In the genomic region with DNA sequence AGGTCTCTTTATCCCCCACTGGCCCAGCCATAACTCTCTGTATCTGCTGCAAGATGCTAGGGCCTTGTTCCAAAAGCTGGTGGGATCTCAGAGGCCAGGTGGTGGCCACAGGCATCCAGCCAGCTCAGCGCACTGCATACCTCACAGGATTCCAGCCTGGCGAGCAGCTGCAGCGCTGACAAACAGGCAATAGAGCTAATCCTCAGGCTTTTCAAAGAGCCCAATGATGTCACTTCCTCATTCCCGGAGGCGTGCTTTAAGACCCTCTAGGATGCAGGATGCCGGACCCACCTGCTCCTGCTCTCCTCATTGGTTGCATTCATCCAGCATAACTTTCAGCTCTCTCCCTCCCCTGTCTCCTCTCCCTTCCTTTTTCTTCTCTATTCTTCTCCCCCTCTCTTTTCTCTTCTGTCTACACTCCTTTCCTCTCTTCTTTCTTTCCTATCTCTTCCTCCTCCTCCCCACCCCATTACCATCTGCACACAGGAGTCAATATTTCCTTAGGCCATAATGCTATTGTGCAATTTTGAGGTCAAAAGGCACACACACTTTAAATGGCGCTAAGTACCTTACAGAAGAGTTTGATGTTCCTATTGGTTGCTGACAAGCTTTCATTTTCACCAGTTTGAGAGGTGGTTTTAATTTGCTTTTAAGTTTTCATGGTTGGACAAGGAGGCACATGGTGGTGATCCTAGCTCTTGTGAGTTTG, we compare ENCODE assay signal across 8 mouse cellular contexts. TPM values are rescaled to one million over a fixed set of nuclear protein-coding genes. Genes with fewer than 3 reads are reported as not detected.
DNase-seq lines count a peak whose midpoint lies in the region; ATAC-seq and TF ChIP-seq lines count a peak whose summit lies in the region.

No protein-coding gene starts in this region.

- H3K4me2 ChIP-seq in kidney, postnatal 0 days (ENCODE audit: low read length): no peak overlapping the region
- H3K4me2 ChIP-seq in forebrain, postnatal 0 days (ENCODE audit: low read depth): no peak overlapping the region
- no peak overlapping the region for H3K4me2 ChIP-seq in midbrain, embryonic 15.5 days

- no peaks in the 10 kb centered on the region for H3K4me1 ChIP-seq in kidney, postnatal 0 days (replicated peaks; ENCODE audit: insufficient read depth, low read length)
- no peaks in the 10 kb centered on the region for H3K4me1 ChIP-seq in forebrain, postnatal 0 days (ENCODE audit: insufficient read depth)
- H3K4me1 ChIP-seq in midbrain, embryonic 15.5 days: no peaks in the 10 kb centered on the region
- H3K4me1 ChIP-seq in thymus, adult 2 months (replicated peaks; ENCODE audit: control insufficient read depth, insufficient read depth, low read length): peaks cover 33% of the 10 kb centered on the region

- H3K4me3 ChIP-seq in kidney, postnatal 0 days (replicated peaks; ENCODE audit: low read depth, low read length): no peak overlapping the region
- H3K4me3 ChIP-seq in forebrain, postnatal 0 days (ENCODE audit: low read depth, low read length): no peak overlapping the region
- H3K4me3 ChIP-seq in midbrain, embryonic 15.5 days: no peak overlapping the region
- no peak overlapping the region for H3K4me3 ChIP-seq in thymus, adult 2 months (ENCODE audit: control insufficient read depth, insufficient read depth, low read length)

- no peaks in the 10 kb centered on the region for H3K36me3 ChIP-seq in kidney, postnatal 0 days (ENCODE audit: insufficient read depth, low read length)
- no peaks in the 10 kb centered on the region for H3K36me3 ChIP-seq in forebrain, postnatal 0 days (ENCODE audit: insufficient read depth)
- H3K36me3 ChIP-seq in midbrain, embryonic 15.5 days (replicated peaks): no peaks in the 10 kb centered on the region
- no peaks in the 10 kb centered on the region for H3K36me3 ChIP-seq in thymus, adult 2 months (ENCODE audit: control insufficient read depth, insufficient read depth, low read length)

- 0 out of 2 replicates have a peak, but pooled peaks have one; percentile 43 for ATAC-seq in kidney, postnatal 0 days (replicated peaks; ENCODE audit: low FRiP score, low read depth)
- peak; percentile 85 for ATAC-seq in forebrain, postnatal 0 days
- ATAC-seq in midbrain, embryonic 15.5 days (replicated peaks): peak; percentile 75

- H3K27ac ChIP-seq in kidney, postnatal 0 days: no peak overlapping the region
- no peak overlapping the region for H3K27ac ChIP-seq in forebrain, postnatal 0 days (ENCODE audit: low read depth, low read length)
- H3K27ac ChIP-seq in midbrain, embryonic 15.5 days: no peak overlapping the region
- H3K27ac ChIP-seq in thymus, adult 2 months (ENCODE audit: control insufficient read depth, insufficient read depth, low read length): no peak overlapping the region

- TF ChIP-seq CTCF in kidney, postnatal 0 days (IDR thresholded peaks at IDR 0.05; ENCODE audit: low read depth): no peak
- no peak for TF ChIP-seq CTCF in forebrain, postnatal 0 days (IDR thresholded peaks at IDR 0.05; ENCODE audit: low read depth)
- TF ChIP-seq CTCF in thymus, adult 2 months (IDR thresholded peaks at IDR 0.05; ENCODE audit: borderline replicate concordance, control insufficient read depth, extremely low read depth, insufficient read depth, low read length, poor library complexity): no peak

- no peak for DNase-seq in kidney, postnatal 0 days (ENCODE audit: low spot score)
- no peak for DNase-seq in kidney, postnatal 10 days
- DNase-seq in cerebellum, adult 11-12 months: peak; percentile 62
- DNase-seq in forebrain, postnatal 0 days: peak; percentile 30
- DNase-seq in left cerebral cortex, adult 11 months (ENCODE audit: low spot score): no peak
- DNase-seq in B cell, adult 2 months: no peak
- DNase-seq in thymus, adult 2 months: no peak

- TF ChIP-seq POLR2A in thymus, adult 2 months (IDR thresholded peaks at IDR 0.05; ENCODE audit: control insufficient read depth, extremely low read depth, insufficient read depth, low read length, poor library complexity): no peak

- no peaks in the 10 kb centered on the region for H3K27me3 ChIP-seq in kidney, postnatal 0 days (ENCODE audit: insufficient read depth, low read length)
- H3K27me3 ChIP-seq in forebrain, postnatal 0 days (ENCODE audit: insufficient read depth, low read length): no peaks in the 10 kb centered on the region
- H3K27me3 ChIP-seq in midbrain, embryonic 15.5 days (replicated peaks): no peaks in the 10 kb centered on the region
- H3K27me3 ChIP-seq in thymus, adult 2 months (ENCODE audit: control insufficient read depth, insufficient read depth, low read length): no peaks in the 10 kb centered on the region

- no peaks in the 10 kb centered on the region for H3K9me3 ChIP-seq in kidney, postnatal 0 days (replicated peaks; ENCODE audit: low read length)
- H3K9me3 ChIP-seq in forebrain, postnatal 0 days (ENCODE audit: low read length): no peaks in the 10 kb centered on the region
- no peaks in the 10 kb centered on the region for H3K9me3 ChIP-seq in midbrain, embryonic 15.5 days

- H3K9ac ChIP-seq in kidney, postnatal 0 days (ENCODE audit: low read depth, low read length): no peak overlapping the region
- no peak overlapping the region for H3K9ac ChIP-seq in forebrain, postnatal 0 days
- H3K9ac ChIP-seq in midbrain, embryonic 15.5 days: no peak overlapping the region

- WGBS in kidney, postnatal 0 days: 47% methylated on average over 7 of the region's 7 CpGs
- WGBS in forebrain, postnatal 0 days: 21% methylated on average over 7 of the region's 7 CpGs
- WGBS in midbrain, embryonic 15.5 days: 21% methylated on average over 7 of the region's 7 CpGs
- WGBS in thymus, adult 2 months: 61% methylated on average over 7 of the region's 7 CpGs

RNA-seq across cellular contexts. Expression of gene Tmsb10, which starts 30.6 kb away (rescaled TPM):
- 2,182 and 2,224 TPM in 2 replicates for polyA plus RNA-seq in kidney, postnatal 0 days (2015; fragmentation: Nextera tagmentation; extraction: Ambion mirVana)
- total RNA-seq in forebrain, postnatal 0 days (2014; rRNA removed): 862 and 4,132 TPM in 2 replicates
- 5,770 and 6,801 TPM in 2 replicates for polyA plus RNA-seq in forebrain, postnatal 0 days (2015; fragmentation: Nextera tagmentation; extraction: Ambion mirVana)
- polyA plus RNA-seq in midbrain, embryonic 15.5 days (2015; fragmentation: Nextera tagmentation; extraction: Ambion mirVana): 4,117 and 4,750 TPM in 2 replicates
- polyA plus RNA-seq in thymus, adult 2 months (2012; rRNA removed): 177 and 186 TPM in 2 replicates

Comparison
In these comparisons a context has a peak if more than half of its experiments do, and no peak if none do; other contexts are left out.
1. DNase-seq: peak in cerebellum, adult 11-12 months (single experiment) and forebrain, postnatal 0 days (single experiment); none in kidney, postnatal 0 days (single experiment), kidney, postnatal 10 days (single experiment), left cerebral cortex, adult 11 months (single experiment), B cell, adult 2 months (0 of 2) and thymus, adult 2 months (single experiment).
2. RNA of gene Tmsb10, which starts 30.6 kb away (polyA plus RNA-seq): 5,770 to 6,801 TPM in forebrain, postnatal 0 days, 4,117 to 4,750 TPM in midbrain, embryonic 15.5 days and 2,182 to 2,224 TPM in kidney, postnatal 0 days; 177 to 186 TPM in thymus, adult 2 months; every median in the first group is over 10 times any median in the second.
3. Peak in every context shown above with its lines, with median percentiles within 50 percentile points of each other: ATAC-seq.